Mouse (Mus musculus) heart, embryonic 16.5 days (tissue): Measurements from ENCODE around the gene Agap1. TPM values are rescaled to one million over a fixed set of nuclear protein-coding genes. Genes with fewer than 3 reads are reported as not detected.

ENCODE experiments used
- ATAC-seq: fragments of 200-750 bp; cut with Nextera tagmentation; replicated peaks from 2 replicates; pipeline ENCODE4 v1.8.0; 2017; ENCODE audit warnings: moderate number of reproducible peaks; ENCODE audit not compliant: insufficient read depth, low FRiP score; ENCODE audit errors: extremely low read depth
- H3K27ac ChIP-seq: fragments of 300-500 bp; sonication (generic); 2 replicates; pipeline ENCODE4 v1.5.1; 2014; ENCODE audit warnings: mild to moderate bottlenecking, low read length, control low read depth, moderate library complexity
- H3K27me3 ChIP-seq: fragments of 300-500 bp; sonication (generic); 2 replicates; pipeline ENCODE4 v1.6.1; 2014; ENCODE audit warnings: low read length, mixed read lengths; ENCODE audit not compliant: control insufficient read depth, insufficient read depth
- H3K36me3 ChIP-seq: fragments of 300-500 bp; sonication (generic); 2 replicates; pipeline ENCODE4 v1.6.1; 2014; ENCODE audit not compliant: control insufficient read depth, insufficient read depth
- H3K4me1 ChIP-seq: fragments of 300-500 bp; sonication (generic); 2 replicates; pipeline ENCODE4 v1.6.1; 2014; ENCODE audit warnings: low read length, mixed read lengths; ENCODE audit not compliant: control insufficient read depth, insufficient read depth
- H3K4me2 ChIP-seq: fragments of 300-500 bp; sonication (generic); 2 replicates; pipeline ENCODE4 v1.6.1; 2014; ENCODE audit warnings: low read depth, mild to moderate bottlenecking, control low read depth, low read length
- H3K4me3 ChIP-seq: fragments of 300-500 bp; sonication (generic); 2 replicates; pipeline ENCODE4 v1.5.1; 2014; ENCODE audit warnings: mild to moderate bottlenecking, control low read depth, low read length
- H3K9ac ChIP-seq: fragments of 300-500 bp; sonication (generic); 2 replicates; pipeline ENCODE4 v1.6.1; 2014; ENCODE audit warnings: low read length, control low read depth
- H3K9me3 ChIP-seq: fragments of 300-500 bp; sonication (generic); replicated peaks from 2 replicates; pipeline ENCODE4 v1.6.1; 2016; ENCODE audit warnings: low read length; ENCODE audit not compliant: control insufficient read depth
- WGBS: fragments of 180-500 bp; shearing (Covaris S2); extraction: QIAGEN DNeasy Blood & Tissue Kit; methylation state at CpG from one replicate; pipeline ENCODE4 v1.1.7; 2014; 5-methylcytosine and 5-hydroxymethylcytosine counted together
- polyA plus RNA-seq: library from polyadenylated mRNA; unstranded; fragments of >200 nt; fragmentation: Nextera tagmentation; extraction: Ambion mirVana; gene quantifications from 2 replicates; pipeline ENCODE4 v1.2.1, GENCODE M21; 2015

Agap1 gene
- polyA plus RNA-seq, 1 experiment from 2014 or later, result 6.2 TPM

- H3K27ac ChIP-seq, result no peak overlapping the region
- H3K4me3 ChIP-seq, result no peak overlapping the region
- H3K36me3 ChIP-seq, result no peaks in the 10 kb centered on the region
- peaks cover 41% of the 10 kb centered on the region for H3K4me1 ChIP-seq
- ATAC-seq, result no peak
- no peak overlapping the region for H3K4me2 ChIP-seq
- WGBS, result 90% methylated on average over 4 of the region's 4 CpGs
- H3K9ac ChIP-seq, result no peak overlapping the region
- H3K9me3 ChIP-seq, result no peaks in the 10 kb centered on the region
- no peaks in the 10 kb centered on the region for H3K27me3 ChIP-seq
These were observed 118.9 kb downstream of the Agap1 start for GRCm38 (mm10) chr1:89573486-89573885.

- no peak for ATAC-seq
- H3K27me3 ChIP-seq, result no peaks in the 10 kb centered on the region
- 28% methylated on average over 7 of the region's 7 CpGs for whole genome bisulfite sequencing
- H3K4me1 ChIP-seq, result peaks cover 31% of the 10 kb centered on the region
- no peak overlapping the region for H3K27ac ChIP-seq
- no peaks in the 10 kb centered on the region for H3K36me3 ChIP-seq
- H3K9ac ChIP-seq, result no peak overlapping the region
- no peak overlapping the region for H3K4me2 ChIP-seq
- H3K9me3 ChIP-seq, result no peaks in the 10 kb centered on the region
- H3K4me3 ChIP-seq, result no peak overlapping the region
These were observed 120.6 kb downstream of the Agap1 start for GRCm38 (mm10) chr1:89574941-89575890.

DNA sequence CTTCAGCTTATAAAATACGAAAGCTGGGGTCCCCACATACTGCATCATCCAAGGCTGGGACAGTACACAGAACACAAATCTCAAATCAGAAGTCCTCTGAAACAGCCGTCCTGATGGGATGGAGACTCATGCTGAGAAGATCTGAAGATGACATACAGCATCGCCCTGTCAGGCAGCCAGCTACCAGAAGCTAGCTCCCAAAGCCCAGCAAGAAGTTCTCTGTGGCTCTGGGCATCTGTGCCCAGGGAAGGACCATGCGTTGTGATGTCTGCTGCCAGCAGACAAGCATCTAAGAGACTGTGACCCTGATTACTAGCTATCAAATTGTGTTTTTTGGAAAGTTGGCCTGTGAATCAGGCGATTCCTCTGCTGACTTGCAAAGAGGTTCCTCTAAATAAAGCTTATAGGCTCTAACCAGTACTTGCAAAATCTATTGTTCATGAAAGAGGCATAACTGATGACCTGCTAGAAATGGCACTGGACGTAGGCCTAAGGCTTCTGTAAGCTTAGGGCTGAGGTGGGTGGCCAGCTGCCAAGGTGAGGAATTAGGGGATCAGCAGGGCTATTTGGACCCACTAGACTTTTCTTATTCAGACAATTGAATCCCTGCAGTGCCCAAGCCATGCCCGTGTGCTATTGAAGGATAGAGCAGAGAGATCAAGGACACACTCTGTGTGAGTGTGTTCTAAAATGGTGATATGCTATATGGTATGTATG, 121.7 kb downstream of the Agap1 start:
- Histone ChIP-seq H3K27me3 (no peaks in the 10 kb centered on the region), H3K9me3 (no peaks in the 10 kb centered on the region), H3K9ac (peak overlapping the region; percentile 46), H3K27ac (peak overlapping the region; percentile 90), H3K36me3 (no peaks in the 10 kb centered on the region), H3K4me3 (no peak overlapping the region), H3K4me2 (peak overlapping the region; percentile 42), H3K4me1 (peaks cover 28% of the 10 kb centered on the region)
- WGBS, result 64% methylated on average over 7 of the region's 7 CpGs
- ATAC-seq, result no peak

GRCm38 (mm10) chr1:89576985-89577384, 122.4 kb downstream of the Agap1 start:
- 17% methylated on average over 4 of the region's 4 CpGs for WGBS

DNA sequence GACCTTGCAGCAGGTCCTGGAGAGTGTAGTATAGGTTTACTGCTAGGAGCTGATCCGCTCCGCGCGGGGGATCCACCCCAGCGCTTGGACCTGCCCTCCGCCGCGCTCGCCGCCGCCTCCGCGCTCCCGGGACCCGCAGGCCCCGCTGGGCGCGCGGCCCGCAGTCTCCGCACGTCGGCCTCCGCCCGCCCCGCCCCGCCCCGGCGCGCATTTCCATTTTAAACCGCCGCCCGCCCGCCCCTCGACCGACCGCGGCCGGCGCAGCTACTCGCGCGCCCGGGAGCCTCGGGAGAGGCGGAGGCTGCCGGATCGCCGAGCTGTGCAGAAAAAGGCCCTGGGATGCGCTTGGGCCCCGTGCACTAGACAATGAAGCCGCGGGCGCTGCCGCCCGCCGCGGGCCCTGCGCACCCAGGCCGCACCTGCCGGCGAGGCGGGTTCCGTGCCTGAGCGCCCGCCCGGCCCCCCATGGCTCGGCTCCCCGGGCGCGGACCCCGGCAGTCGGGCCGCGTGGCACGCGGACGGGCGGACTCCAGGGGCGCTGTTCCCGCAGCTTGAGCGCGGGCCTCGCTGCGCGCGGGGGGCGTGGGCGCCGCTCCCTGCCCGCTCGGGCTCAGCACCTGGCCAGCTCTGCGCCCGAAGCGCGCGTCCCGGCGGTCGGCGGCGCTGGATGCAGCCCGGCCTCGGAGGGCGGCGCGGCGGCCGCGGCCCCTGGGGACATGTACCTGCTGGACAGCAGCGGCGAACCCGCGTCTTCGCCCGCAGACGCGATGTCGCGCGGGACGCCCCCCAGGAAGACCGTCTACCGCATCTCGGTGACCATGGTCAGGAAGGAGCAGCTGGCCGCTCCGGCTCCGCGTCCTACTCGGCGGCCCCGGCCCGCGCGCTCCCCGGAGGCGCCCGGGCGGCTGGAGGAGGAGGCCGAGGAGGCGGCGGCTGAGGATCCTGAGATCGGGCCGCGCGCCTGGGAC, 125.7 kb downstream of the Agap1 start:
- WGBS, result under 1% methylated on average over 132 of the region's 146 CpGs
- Histone ChIP-seq H3K4me1 (peaks cover 23% of the 10 kb centered on the region), H3K4me3 (peak overlapping the region; percentile 74), H3K36me3 (no peaks in the 10 kb centered on the region), H3K27me3 (peaks cover 4% of the 10 kb centered on the region; the same call in 1 of the 2 replicates), H3K4me2 (peak overlapping the region; percentile 100), H3K9me3 (no peaks in the 10 kb centered on the region), H3K27ac (peak overlapping the region; percentile 58), H3K9ac (peak overlapping the region; percentile 79)
- ATAC-seq, result peak; percentile 75

More at GRCm38 (mm10) chr1:89576985-89577384, 122.4 kb downstream of the Agap1 start:
- ATAC-seq, result peak; percentile 51
- H3K4me2 ChIP-seq, result peak overlapping the region; percentile 42
- H3K4me1 ChIP-seq, result peaks cover 32% of the 10 kb centered on the region
- H3K27ac ChIP-seq, result peak overlapping the region; percentile 90
- peak overlapping the region; percentile 46 for H3K9ac ChIP-seq
- peak overlapping the region; percentile 1; the same call in 1 of the 2 replicates for H3K4me3 ChIP-seq
- H3K36me3 ChIP-seq, result no peaks in the 10 kb centered on the region
- H3K27me3 ChIP-seq, result peaks cover 4% of the 10 kb centered on the region; the same call in 1 of the 2 replicates
- no peaks in the 10 kb centered on the region for H3K9me3 ChIP-seq

- peak; percentile 18; the same call in 1 of the 2 replicates for ATAC-seq
- Histone ChIP-seq H3K36me3 (no peaks in the 10 kb centered on the region), H3K4me1 (peaks cover 15% of the 10 kb centered on the region), H3K9ac (peak overlapping the region; percentile 79), H3K27ac (no peak overlapping the region), H3K27me3 (peaks cover 4% of the 10 kb centered on the region; the same call in 1 of the 2 replicates), H3K4me2 (peak overlapping the region; percentile 100), H3K9me3 (no peaks in the 10 kb centered on the region), H3K4me3 (peak overlapping the region; percentile 74)
- 1% methylated on average over 94 of the region's 95 CpGs for WGBS
These were observed 126.6 kb downstream of the Agap1 start for GRCm38 (mm10) chr1:89580999-89581765.

DNA sequence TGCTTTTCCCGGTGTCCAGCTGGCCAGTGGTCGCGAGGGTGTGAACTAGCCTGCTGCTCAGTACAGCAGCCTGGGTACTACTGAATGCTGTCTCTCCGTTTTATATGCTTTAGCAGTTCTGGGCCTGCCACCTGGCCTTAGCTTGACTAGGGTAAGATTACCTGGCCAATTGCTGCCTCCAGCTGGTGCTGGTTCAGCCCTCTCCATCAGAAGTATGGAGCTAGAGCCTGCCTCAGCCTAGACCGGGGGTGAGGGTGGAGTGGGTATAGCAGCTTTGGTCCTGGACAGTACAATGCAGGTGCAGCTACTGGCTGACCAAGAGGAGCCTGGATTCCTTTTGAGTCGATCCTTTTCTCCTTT, 127.1 kb downstream of the Agap1 start:
- no peak overlapping the region for H3K27ac ChIP-seq
- WGBS, result 28% methylated on average over 6 of the region's 6 CpGs

GRCm38 (mm10) chr1:89583369-89583768, 128.8 kb downstream of the Agap1 start:
- Histone ChIP-seq H3K27me3 (peaks cover 4% of the 10 kb centered on the region; the same call in 1 of the 2 replicates), H3K27ac (no peak overlapping the region), H3K4me3 (no peak overlapping the region), H3K4me1 (peaks cover 21% of the 10 kb centered on the region), H3K9ac (no peak overlapping the region), H3K9me3 (no peaks in the 10 kb centered on the region), H3K4me2 (no peak overlapping the region), H3K36me3 (no peaks in the 10 kb centered on the region)
- no peak for ATAC-seq
- WGBS, result 82% methylated on average over 5 of the region's 5 CpGs

More for the DNA sequence above, 127.1 kb downstream of the Agap1 start:
- Histone ChIP-seq H3K4me3 (peak overlapping the region; percentile 74), H3K36me3 (no peaks in the 10 kb centered on the region), H3K4me1 (peaks cover 12% of the 10 kb centered on the region), H3K4me2 (peak overlapping the region; percentile 100), H3K9me3 (no peaks in the 10 kb centered on the region), H3K9ac (peak overlapping the region; percentile 79), H3K27me3 (peaks cover 4% of the 10 kb centered on the region; the same call in 1 of the 2 replicates)
- ATAC-seq, result no peak
